Mouse (Mus musculus): ENCODE data around the gene Mrpl20. TPM values are rescaled to one million over a fixed set of nuclear protein-coding genes. Genes with fewer than 3 reads are reported as not detected.

Mrpl20 gene
- polyA plus RNA-seq, 1 experiment from 2014 or later = 250 TPM

GRCm38 (mm10) chr4:155775855-155776254 lies 26.8 kb upstream of the Mrpl20 start:
- WGBS = 83% methylated on average over 3 of the region's 3 CpGs
- ATAC-seq (replicated peaks; ENCODE audit: insufficient number of reproducible peaks, low FRiP score, low TSS enrichment, low read depth) (no peak), DNase-seq (ENCODE audit: low spot score) (no peak)
- H3K9ac ChIP-seq (replicated peaks; ENCODE audit: low read length) = no peak overlapping the region
- no peak overlapping the region for H3K4me3 ChIP-seq (ENCODE audit: low read depth, low read length)
- H3K36me3 ChIP-seq (replicated peaks; ENCODE audit: control insufficient read depth, insufficient read depth, low read depth, low read length) = no peaks in the 10 kb centered on the region
- H3K9me3 ChIP-seq (replicated peaks; ENCODE audit: control insufficient read depth, low read length) = no peaks in the 10 kb centered on the region
- H3K4me2 ChIP-seq (ENCODE audit: low read depth, low read length) = no peak overlapping the region
- H3K4me1 ChIP-seq (ENCODE audit: control insufficient read depth, insufficient read depth, low read length) = no peaks in the 10 kb centered on the region; the same call in none of the 2 replicates
- H3K27me3 ChIP-seq (ENCODE audit: control insufficient read depth, insufficient read depth, low read length) = no peaks in the 10 kb centered on the region; the same call in 1 of the 2 replicates
- H3K27ac ChIP-seq (replicated peaks; ENCODE audit: low read depth, low read length) = no peak overlapping the region

GRCm38 (mm10) chr4:155776704-155777335 lies 25.9 kb upstream of the Mrpl20 start:
- DNase-seq (ENCODE audit: low spot score) (no peak), ATAC-seq (replicated peaks; ENCODE audit: insufficient number of reproducible peaks, low FRiP score, low TSS enrichment, low read depth) (no peak)
- Histone ChIP-seq H3K9me3 (replicated peaks; ENCODE audit: control insufficient read depth, low read length) (no peaks in the 10 kb centered on the region), H3K9ac (replicated peaks; ENCODE audit: low read length) (no peak overlapping the region), H3K27ac (replicated peaks; ENCODE audit: low read depth, low read length) (no peak overlapping the region), H3K4me3 (ENCODE audit: low read depth, low read length) (no peak overlapping the region), H3K4me2 (ENCODE audit: low read depth, low read length) (no peak overlapping the region), H3K27me3 (ENCODE audit: control insufficient read depth, insufficient read depth, low read length) (no peaks in the 10 kb centered on the region; the same call in 1 of the 2 replicates), H3K36me3 (replicated peaks; ENCODE audit: control insufficient read depth, insufficient read depth, low read depth, low read length) (no peaks in the 10 kb centered on the region), H3K4me1 (ENCODE audit: control insufficient read depth, insufficient read depth, low read length) (no peaks in the 10 kb centered on the region; the same call in 1 of the 2 replicates)
- WGBS = 16% methylated on average over 2 of the region's 2 CpGs

GRCm38 (mm10) chr4:155777816-155778215 lies 24.9 kb upstream of the Mrpl20 start:
- Histone ChIP-seq H3K4me3 (ENCODE audit: low read depth, low read length) (no peak overlapping the region), H3K27me3 (ENCODE audit: control insufficient read depth, insufficient read depth, low read length) (no peaks in the 10 kb centered on the region; the same call in 1 of the 2 replicates), H3K4me1 (ENCODE audit: control insufficient read depth, insufficient read depth, low read length) (no peaks in the 10 kb centered on the region; the same call in 1 of the 2 replicates), H3K9ac (replicated peaks; ENCODE audit: low read length) (no peak overlapping the region), H3K27ac (replicated peaks; ENCODE audit: low read depth, low read length) (no peak overlapping the region), H3K4me2 (ENCODE audit: low read depth, low read length) (no peak overlapping the region), H3K36me3 (replicated peaks; ENCODE audit: control insufficient read depth, insufficient read depth, low read depth, low read length) (no peaks in the 10 kb centered on the region), H3K9me3 (replicated peaks; ENCODE audit: control insufficient read depth, low read length) (no peaks in the 10 kb centered on the region)
- 67% methylated on average over 2 of the region's 2 CpGs for WGBS
- ATAC-seq (replicated peaks; ENCODE audit: insufficient number of reproducible peaks, low FRiP score, low TSS enrichment, low read depth) (no peak), DNase-seq (ENCODE audit: low spot score) (no peak)

GRCm38 (mm10) chr4:155779498-155779897 lies 23.2 kb upstream of the Mrpl20 start:
- Histone ChIP-seq H3K4me1 (ENCODE audit: control insufficient read depth, insufficient read depth, low read length) (no peaks in the 10 kb centered on the region), H3K4me2 (ENCODE audit: low read depth, low read length) (no peak overlapping the region), H3K9ac (replicated peaks; ENCODE audit: low read length) (no peak overlapping the region), H3K4me3 (ENCODE audit: low read depth, low read length) (no peak overlapping the region), H3K27ac (replicated peaks; ENCODE audit: low read depth, low read length) (no peak overlapping the region), H3K36me3 (replicated peaks; ENCODE audit: control insufficient read depth, insufficient read depth, low read depth, low read length) (no peaks in the 10 kb centered on the region), H3K27me3 (ENCODE audit: control insufficient read depth, insufficient read depth, low read length) (no peaks in the 10 kb centered on the region), H3K9me3 (replicated peaks; ENCODE audit: control insufficient read depth, low read length) (no peaks in the 10 kb centered on the region)
- ATAC-seq (replicated peaks; ENCODE audit: insufficient number of reproducible peaks, low FRiP score, low TSS enrichment, low read depth) = no peak
- WGBS = 78% methylated on average over 4 of the region's 4 CpGs
- DNase-seq (ENCODE audit: low spot score) = no peak

- ATAC-seq (replicated peaks; ENCODE audit: insufficient number of reproducible peaks, low FRiP score, low TSS enrichment, low read depth) (no peak), DNase-seq (ENCODE audit: low spot score) (no peak)
- H3K4me1 ChIP-seq (ENCODE audit: control insufficient read depth, insufficient read depth, low read length) = no peaks in the 10 kb centered on the region
- no peaks in the 10 kb centered on the region for H3K9me3 ChIP-seq (replicated peaks; ENCODE audit: control insufficient read depth, low read length)
- H3K9ac ChIP-seq (replicated peaks; ENCODE audit: low read length) = no peak overlapping the region
- H3K4me3 ChIP-seq (ENCODE audit: low read depth, low read length) = no peak overlapping the region
- H3K27ac ChIP-seq (replicated peaks; ENCODE audit: low read depth, low read length) = no peak overlapping the region
- H3K4me2 ChIP-seq (ENCODE audit: low read depth, low read length) = no peak overlapping the region
- H3K36me3 ChIP-seq (replicated peaks; ENCODE audit: control insufficient read depth, insufficient read depth, low read depth, low read length) = no peaks in the 10 kb centered on the region
- H3K27me3 ChIP-seq (ENCODE audit: control insufficient read depth, insufficient read depth, low read length) = no peaks in the 10 kb centered on the region
- WGBS = 36% methylated on average over 6 of the region's 6 CpGs
Observed at GRCm38 (mm10) chr4:155780895-155781294, 21.8 kb upstream of the Mrpl20 start.

GRCm38 (mm10) chr4:155783486-155784080 lies 19.1 kb upstream of the Mrpl20 start:
- 41% methylated on average over 16 of the region's 16 CpGs for WGBS
- ATAC-seq (replicated peaks; ENCODE audit: insufficient number of reproducible peaks, low FRiP score, low TSS enrichment, low read depth) (no peak), DNase-seq (ENCODE audit: low spot score) (no peak)

GRCm38 (mm10) chr4:155784081-155784701 lies 18.5 kb upstream of the Mrpl20 start:
- under 1% methylated on average over 52 of the region's 52 CpGs for WGBS
- no peaks in the 10 kb centered on the region for H3K36me3 ChIP-seq (replicated peaks; ENCODE audit: control insufficient read depth, insufficient read depth, low read depth, low read length)
- no peaks in the 10 kb centered on the region for H3K9me3 ChIP-seq (replicated peaks; ENCODE audit: control insufficient read depth, low read length)
- peak overlapping the region; percentile 39 for H3K27ac ChIP-seq (replicated peaks; ENCODE audit: low read depth, low read length)
- ATAC-seq (replicated peaks; ENCODE audit: insufficient number of reproducible peaks, low FRiP score, low TSS enrichment, low read depth) (peak; percentile 74), DNase-seq (ENCODE audit: low spot score) (peak; percentile 85)
- H3K9ac ChIP-seq (replicated peaks; ENCODE audit: low read length) = peak overlapping the region; percentile 83
- no peaks in the 10 kb centered on the region for H3K27me3 ChIP-seq (ENCODE audit: control insufficient read depth, insufficient read depth, low read length)
- peak overlapping the region; percentile 52 for H3K4me3 ChIP-seq (ENCODE audit: low read depth, low read length)
- no peaks in the 10 kb centered on the region for H3K4me1 ChIP-seq (ENCODE audit: control insufficient read depth, insufficient read depth, low read length)
- peak overlapping the region; percentile 74 for H3K4me2 ChIP-seq (ENCODE audit: low read depth, low read length)

More at GRCm38 (mm10) chr4:155783486-155784080, 19.1 kb upstream of the Mrpl20 start:
- Histone ChIP-seq H3K9ac (replicated peaks; ENCODE audit: low read length) (peak overlapping the region; percentile 83), H3K27me3 (ENCODE audit: control insufficient read depth, insufficient read depth, low read length) (no peaks in the 10 kb centered on the region), H3K4me2 (ENCODE audit: low read depth, low read length) (peak overlapping the region; percentile 74; the same call in 1 of the 2 replicates), H3K27ac (replicated peaks; ENCODE audit: low read depth, low read length) (no peak overlapping the region), H3K36me3 (replicated peaks; ENCODE audit: control insufficient read depth, insufficient read depth, low read depth, low read length) (no peaks in the 10 kb centered on the region), H3K4me1 (ENCODE audit: control insufficient read depth, insufficient read depth, low read length) (no peaks in the 10 kb centered on the region), H3K9me3 (replicated peaks; ENCODE audit: control insufficient read depth, low read length) (no peaks in the 10 kb centered on the region), H3K4me3 (ENCODE audit: low read depth, low read length) (peak overlapping the region; percentile 52)

GRCm38 (mm10) chr4:155785246-155785645 lies 17.4 kb upstream of the Mrpl20 start:
- no peaks in the 10 kb centered on the region for H3K27me3 ChIP-seq (ENCODE audit: control insufficient read depth, insufficient read depth, low read length)
- no peak overlapping the region for H3K9ac ChIP-seq (replicated peaks; ENCODE audit: low read length)
- WGBS = 78% methylated on average over 10 of the region's 10 CpGs
- H3K27ac ChIP-seq (replicated peaks; ENCODE audit: low read depth, low read length) = no peak overlapping the region
- H3K4me3 ChIP-seq (ENCODE audit: low read depth, low read length) = no peak overlapping the region
- no peak for ATAC-seq (replicated peaks; ENCODE audit: insufficient number of reproducible peaks, low FRiP score, low TSS enrichment, low read depth)
- no peak overlapping the region for H3K4me2 ChIP-seq (ENCODE audit: low read depth, low read length)
- no peak for DNase-seq (ENCODE audit: low spot score)
- no peaks in the 10 kb centered on the region for H3K4me1 ChIP-seq (ENCODE audit: control insufficient read depth, insufficient read depth, low read length)
- no peaks in the 10 kb centered on the region for H3K36me3 ChIP-seq (replicated peaks; ENCODE audit: control insufficient read depth, insufficient read depth, low read depth, low read length)
- no peaks in the 10 kb centered on the region for H3K9me3 ChIP-seq (replicated peaks; ENCODE audit: control insufficient read depth, low read length)
